Mouse (Mus musculus) midbrain, embryonic 12.5 days (tissue): Measurements from ENCODE around the gene Acot11. TPM values are rescaled to one million over a fixed set of nuclear protein-coding genes. Genes with fewer than 3 reads are reported as not detected.
A peak's percentile ranks its signal among the peaks of the same experiment; 100 is the strongest.
"Not testable (repeated sequence)": the region's sequence is repeated elsewhere in the genome, so short reads cannot be mapped to it uniquely, and the experiment has no call there.

Source experiments
- ATAC-seq: fragments of 200-750 bp; cut with Nextera tagmentation; 2 replicates; pipeline ENCODE4 v1.8.0; 2017; ENCODE audit warnings: low read depth, moderate TSS enrichment, moderate library complexity; ENCODE audit not compliant: low FRiP score
- H3K27ac ChIP-seq: fragments of 300-500 bp; sonication (generic); replicated peaks from 2 replicates; pipeline ENCODE4 v1.5.1; 2016; ENCODE audit warnings: mild to moderate bottlenecking
- H3K27me3 ChIP-seq: fragments of 300-500 bp; sonication (generic); 2 replicates; pipeline ENCODE4 v1.6.1; 2016; ENCODE audit warnings: mild to moderate bottlenecking
- H3K36me3 ChIP-seq: fragments of 300-500 bp; sonication (generic); 2 replicates; pipeline ENCODE4 v1.6.1; 2016
- H3K4me1 ChIP-seq: fragments of 300-500 bp; sonication (generic); 2 replicates; pipeline ENCODE4 v1.6.1; 2016
- H3K4me2 ChIP-seq: fragments of 300-500 bp; sonication (generic); replicated peaks from 2 replicates; pipeline ENCODE4 v1.6.1; 2016; ENCODE audit warnings: mild to moderate bottlenecking, moderate library complexity
- H3K4me3 ChIP-seq: fragments of 300-500 bp; sonication (generic); 2 replicates; pipeline ENCODE4 v1.5.1; 2016; ENCODE audit warnings: mild to moderate bottlenecking
- H3K9ac ChIP-seq: fragments of 300-500 bp; sonication (generic); replicated peaks from 2 replicates; pipeline ENCODE4 v1.6.1; 2016; ENCODE audit warnings: mild to moderate bottlenecking, moderate library complexity
- H3K9me3 ChIP-seq: fragments of 300-500 bp; sonication (generic); 2 replicates; pipeline ENCODE4 v1.6.1; 2016; ENCODE audit warnings: mild to moderate bottlenecking
- WGBS: fragments of 180-500 bp; shearing (Covaris S2); methylation state at CpG from one replicate; pipeline ENCODE4 v1.1.7; 2016; 5-methylcytosine and 5-hydroxymethylcytosine counted together
- polyA plus RNA-seq: library from polyadenylated mRNA; unstranded; fragments of >200 nt; fragmentation: Nextera tagmentation; extraction: Ambion mirVana; gene quantifications from 2 replicates; pipeline ENCODE4 v1.2.1, GENCODE M21; 2016

Gene Acot11
- polyA plus RNA-seq, 1 experiment from 2014 or later, result 1.6 TPM

GRCm38 (mm10) chr4:106764166-106764565, 40.6 kb downstream of the Acot11 start:
- Histone ChIP-seq H3K4me1 (peaks cover 8% of the 10 kb centered on the region), H3K4me2 (no peak overlapping the region), H3K4me3 (no peak overlapping the region), H3K27me3 (0 out of 2 replicates have a peak, but pooled peaks cover 7% of the 10 kb centered on the region), H3K27ac (no peak overlapping the region), H3K9ac (no peak overlapping the region), H3K36me3 (no peaks in the 10 kb centered on the region), H3K9me3 (no peaks in the 10 kb centered on the region)
- WGBS, result 65% methylated on average over 7 of the region's 7 CpGs
- ATAC-seq, result no peak

GRCm38 (mm10) chr4:106751726-106752125, 53.1 kb downstream of the Acot11 start:
- 92% methylated on average over 6 of the region's 6 CpGs for WGBS
- Histone ChIP-seq H3K27ac (no peak overlapping the region), H3K9ac (no peak overlapping the region), H3K4me3 (no peak overlapping the region), H3K36me3 (no peaks in the 10 kb centered on the region), H3K27me3 (no peaks in the 10 kb centered on the region), H3K9me3 (no peaks in the 10 kb centered on the region), H3K4me1 (peaks cover 21% of the 10 kb centered on the region), H3K4me2 (no peak overlapping the region)
- ATAC-seq, result no peak

- peak; percentile 89 for ATAC-seq
- Histone ChIP-seq H3K4me2 (peak overlapping the region; percentile 37), H3K4me3 (peak overlapping the region; percentile 21; the same call in 1 of the 2 replicates), H3K27me3 (no peaks in the 10 kb centered on the region), H3K36me3 (no peaks in the 10 kb centered on the region), H3K9me3 (no peaks in the 10 kb centered on the region), H3K27ac (0 out of 2 replicates have a peak overlapping the region, but pooled peaks have one; percentile 27), H3K4me1 (peaks cover 21% of the 10 kb centered on the region), H3K9ac (0 out of 2 replicates have a peak overlapping the region, but pooled peaks have one; percentile 15)
- WGBS, result 2% methylated on average over 7 of the region's 7 CpGs
Measured at GRCm38 (mm10) chr4:106749699-106750098, 55.1 kb downstream of the Acot11 start.

GRCm38 (mm10) chr4:106747001-106747580, 57.7 kb downstream of the Acot11 start:
- no peaks in the 10 kb centered on the region for H3K9me3 ChIP-seq
- H3K4me2 ChIP-seq, result no peak overlapping the region
- H3K9ac ChIP-seq, result no peak overlapping the region
- 78% methylated on average over 1 of the region's 1 CpGs for WGBS
- H3K36me3 ChIP-seq, result no peaks in the 10 kb centered on the region
- H3K27ac ChIP-seq, result no peak overlapping the region
- H3K4me1 ChIP-seq, result peaks cover 21% of the 10 kb centered on the region
- H3K4me3 ChIP-seq, result no peak overlapping the region
- no peaks in the 10 kb centered on the region for H3K27me3 ChIP-seq
- no peak for ATAC-seq

- Histone ChIP-seq H3K4me3 (no peak overlapping the region), H3K27me3 (no peaks in the 10 kb centered on the region), H3K9ac (no peak overlapping the region), H3K27ac (no peak overlapping the region), H3K4me2 (no peak overlapping the region), H3K4me1 (peaks cover 21% of the 10 kb centered on the region), H3K36me3 (no peaks in the 10 kb centered on the region), H3K9me3 (no peaks in the 10 kb centered on the region)
- WGBS, result 80% methylated on average over 7 of the region's 7 CpGs
- ATAC-seq, result no peak
Measured at GRCm38 (mm10) chr4:106745862-106746261, 58.9 kb downstream of the Acot11 start.

- Histone ChIP-seq H3K4me1 (no peaks in the 10 kb centered on the region), H3K27ac (no peak overlapping the region), H3K36me3 (no peaks in the 10 kb centered on the region), H3K9ac (no peak overlapping the region), H3K27me3 (no peaks in the 10 kb centered on the region), H3K9me3 (no peaks in the 10 kb centered on the region), H3K4me3 (no peak overlapping the region), H3K4me2 (no peak overlapping the region)
- 80% methylated on average over 3 of the region's 3 CpGs for WGBS
- no peak for ATAC-seq
Measured at GRCm38 (mm10) chr4:106737904-106738303, 66.9 kb downstream of the Acot11 start.

GRCm38 (mm10) chr4:106736884-106737283, 67.9 kb downstream of the Acot11 start:
- H3K4me3 ChIP-seq, H3K4me2 ChIP-seq, H3K36me3 ChIP-seq, H3K9me3 ChIP-seq, H3K4me1 ChIP-seq, H3K27ac ChIP-seq, H3K27me3 ChIP-seq, ATAC-seq, H3K9ac ChIP-seq: not testable (repeated sequence)
- 74% methylated on average over 1 of the region's 1 CpGs for WGBS

- H3K27ac ChIP-seq, result no peak within 1 kb of the TSS
- ATAC-seq, result no peak
- no peaks in the 10 kb centered on the region for H3K4me1 ChIP-seq
- no peak within 1 kb of the TSS for H3K4me3 ChIP-seq
- no peak within 1 kb of the TSS for H3K9ac ChIP-seq
- H3K4me2 ChIP-seq, result no peak within 1 kb of the TSS
- no peaks in the 10 kb centered on the region for H3K27me3 ChIP-seq
- 70% methylated on average over 4 of the region's 4 CpGs for WGBS
- no peaks in the 10 kb centered on the region for H3K9me3 ChIP-seq
- H3K36me3 ChIP-seq, result no peaks in the 10 kb centered on the region
Measured at GRCm38 (mm10) chr4:106733636-106734035, 71.2 kb downstream of the Acot11 start, which contains the start of gene Fam151a. Fam151a (plus strand) TSS chr4:106733889.

GRCm38 (mm10) chr4:106730814-106731213, 74.0 kb downstream of the Acot11 start, which contains the start of gene Mroh7:
Mroh7 (minus strand) TSS chr4:106730925.
- H3K9ac ChIP-seq, result no peak within 1 kb of the TSS
- H3K27ac ChIP-seq, result no peak within 1 kb of the TSS
- ATAC-seq, result no peak
- H3K4me2 ChIP-seq, result no peak within 1 kb of the TSS
- WGBS, result 83% methylated on average over 7 of the region's 7 CpGs
- no peaks in the 10 kb centered on the region for H3K4me1 ChIP-seq
- no peaks in the 10 kb centered on the region for H3K9me3 ChIP-seq
- H3K27me3 ChIP-seq, result no peaks in the 10 kb centered on the region
- H3K36me3 ChIP-seq, result no peaks in the 10 kb centered on the region
- no peak within 1 kb of the TSS for H3K4me3 ChIP-seq

GRCm38 (mm10) chr4:106720631-106721030, 84.2 kb downstream of the Acot11 start:
- no peaks in the 10 kb centered on the region for H3K36me3 ChIP-seq
- H3K27ac ChIP-seq, result no peak overlapping the region
- no peak overlapping the region for H3K4me3 ChIP-seq
- H3K9me3 ChIP-seq, result no peaks in the 10 kb centered on the region
- H3K9ac ChIP-seq, result no peak overlapping the region
- no peaks in the 10 kb centered on the region for H3K27me3 ChIP-seq
- no peak for ATAC-seq
- WGBS, result 88% methylated on average over 4 of the region's 4 CpGs
- no peaks in the 10 kb centered on the region for H3K4me1 ChIP-seq
- H3K4me2 ChIP-seq, result no peak overlapping the region

GRCm38 (mm10) chr4:106713622-106714021, 91.2 kb downstream of the Acot11 start:
- 89% methylated on average over 6 of the region's 6 CpGs for WGBS
- Histone ChIP-seq H3K27ac (no peak overlapping the region), H3K9ac (no peak overlapping the region), H3K4me3 (no peak overlapping the region), H3K4me1 (no peaks in the 10 kb centered on the region), H3K9me3 (no peaks in the 10 kb centered on the region), H3K4me2 (no peak overlapping the region), H3K36me3 (no peaks in the 10 kb centered on the region), H3K27me3 (peaks cover 19% of the 10 kb centered on the region)
- no peak for ATAC-seq

- Histone ChIP-seq H3K9me3 (no peaks in the 10 kb centered on the region), H3K4me3 (no peak overlapping the region), H3K27me3 (peaks cover 15% of the 10 kb centered on the region; the same call in 1 of the 2 replicates), H3K9ac (no peak overlapping the region), H3K27ac (no peak overlapping the region), H3K36me3 (no peaks in the 10 kb centered on the region), H3K4me2 (peak overlapping the region; percentile 11; the same call in 1 of the 2 replicates), H3K4me1 (peaks cover 14% of the 10 kb centered on the region)
- no peak for ATAC-seq
- WGBS, result 3% methylated on average over 8 of the region's 8 CpGs
Measured at GRCm38 (mm10) chr4:106708408-106708807, 96.4 kb downstream of the Acot11 start.
